In the genomic region with DNA sequence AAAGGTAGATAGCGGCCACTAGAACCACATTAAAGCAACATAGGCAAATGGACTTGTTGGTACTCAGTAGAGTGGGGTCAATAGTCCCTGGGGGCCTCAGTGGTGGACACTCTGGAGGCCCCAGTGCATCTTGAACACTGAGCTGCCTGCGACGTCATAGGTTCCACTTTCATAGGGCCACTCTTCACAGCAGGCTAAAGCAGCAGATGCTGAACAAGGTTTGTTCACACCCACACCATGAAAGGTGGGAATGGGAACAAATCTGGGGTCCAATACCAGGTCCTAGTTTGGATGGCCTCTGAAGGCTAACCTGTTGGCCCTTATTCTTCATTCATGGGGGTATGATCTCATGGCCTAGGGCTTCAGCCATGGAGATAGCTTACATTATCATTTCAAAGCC, we compare ENCODE assay signal across 18 mouse cellular contexts.
"Had no signal": no experiment of that assay in that cellular context is flagged by ENCODE, and none has a peak within 500 bp of the region (broad histone marks: within the 10 kb centered on the region; RNA-seq: fewer than 3 reads in every experiment).

No protein-coding gene starts in this region.

- H3K4me3 ChIP-seq: liver, embryonic 15.5 days; lung, embryonic 15.5 days; megakaryocyte, embryonic 14.5 days; midbrain, embryonic 12.5 days; midbrain, embryonic 15.5 days; neural tube, embryonic 12.5 days; stomach, embryonic 15.5 days had no signal

- H3K27ac ChIP-seq: liver, embryonic 15.5 days; lung, embryonic 15.5 days; macrophage; midbrain, embryonic 15.5 days; neural tube, embryonic 12.5 days; stomach, embryonic 15.5 days; stomach, postnatal 0 days had no signal

- H3K9me3 ChIP-seq: liver, embryonic 15.5 days; lung, embryonic 15.5 days; megakaryocyte, embryonic 14.5 days; midbrain, embryonic 12.5 days; midbrain, embryonic 15.5 days; neural tube, embryonic 12.5 days; stomach, embryonic 15.5 days had no signal

- H3K4me1 ChIP-seq: liver, embryonic 15.5 days; lung, embryonic 15.5 days; megakaryocyte, embryonic 14.5 days; neural tube, embryonic 12.5 days; stomach, embryonic 15.5 days had no signal

- DNase-seq: liver, postnatal 0 days; lung, adult 2 months; lung, postnatal 14 days; lung, postnatal 36 days; right cerebral cortex, postnatal 25 days; thymus, adult 2 months; thymus, postnatal 25 days; thymus, postnatal 4 days had no signal

- H3K4me2 ChIP-seq: liver, embryonic 15.5 days; lung, embryonic 15.5 days; midbrain, embryonic 12.5 days; midbrain, embryonic 15.5 days; neural tube, embryonic 12.5 days; stomach, embryonic 15.5 days had no signal

- H3K9ac ChIP-seq: liver, embryonic 15.5 days; liver, postnatal 0 days; lung, embryonic 15.5 days; midbrain, embryonic 12.5 days; midbrain, embryonic 15.5 days; neural tube, embryonic 12.5 days; stomach, embryonic 15.5 days had no signal

- ATAC-seq: liver, postnatal 0 days; lung, postnatal 0 days; midbrain, embryonic 15.5 days had no signal

- H3K36me3 ChIP-seq: liver, embryonic 15.5 days; lung, embryonic 15.5 days; midbrain, embryonic 12.5 days; midbrain, embryonic 15.5 days; neural tube, embryonic 12.5 days; stomach, embryonic 15.5 days had no signal

- H3K27me3 ChIP-seq: liver, embryonic 15.5 days; lung, embryonic 15.5 days; midbrain, embryonic 12.5 days; midbrain, embryonic 15.5 days; neural tube, embryonic 12.5 days; stomach, embryonic 15.5 days had no signal
